Mouse (Mus musculus): ENCODE measurements around the gene Ccdc88c. TPM values are rescaled to one million over a fixed set of nuclear protein-coding genes. Genes with fewer than 3 reads are reported as not detected.

Ccdc88c gene
- total RNA-seq, 2 experiments from 2014 or later = 29.4 to 32.6 TPM

DNA sequence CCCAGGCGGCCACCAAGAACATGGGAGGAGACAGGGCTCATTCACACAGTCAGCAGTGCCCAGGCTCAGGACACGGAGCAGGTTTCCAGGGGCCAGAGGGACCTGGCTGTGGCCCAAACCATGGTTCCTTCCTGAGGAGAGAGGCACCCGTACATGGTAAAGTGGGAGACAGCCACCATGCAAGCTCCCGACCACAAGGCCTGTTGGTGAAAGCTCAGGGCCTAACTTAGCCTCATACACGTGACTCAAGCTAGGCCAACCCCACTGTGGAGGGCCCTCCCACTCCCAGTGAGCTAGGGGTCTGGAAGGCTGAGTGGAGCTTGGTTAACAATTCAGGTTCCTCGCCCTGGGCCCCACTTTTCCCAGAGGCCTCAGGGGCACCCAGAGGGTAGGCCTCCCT is 150.9 kb downstream of the Ccdc88c start:
- no peak for DNase-seq

DNA sequence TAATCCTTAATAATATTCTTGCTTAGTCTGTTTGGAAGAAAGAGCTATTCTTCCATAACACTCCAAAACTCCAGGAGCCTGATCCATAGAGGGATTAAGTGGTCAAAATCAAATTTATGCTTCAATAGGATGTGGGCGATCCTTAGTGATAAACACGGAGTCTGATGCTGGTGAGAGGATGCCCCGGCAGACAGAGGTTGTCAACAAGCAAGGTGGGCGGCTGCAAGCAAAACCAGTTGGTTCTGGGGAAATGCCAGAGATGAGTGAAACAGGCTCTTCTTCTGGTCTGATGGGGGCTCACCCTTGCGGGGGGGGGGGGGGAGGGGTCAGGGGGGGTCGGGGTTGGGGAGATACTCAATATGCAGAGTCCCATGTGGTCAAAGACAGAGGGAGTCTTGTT is 152.9 kb downstream of the Ccdc88c start:
- no peak for DNase-seq

DNA sequence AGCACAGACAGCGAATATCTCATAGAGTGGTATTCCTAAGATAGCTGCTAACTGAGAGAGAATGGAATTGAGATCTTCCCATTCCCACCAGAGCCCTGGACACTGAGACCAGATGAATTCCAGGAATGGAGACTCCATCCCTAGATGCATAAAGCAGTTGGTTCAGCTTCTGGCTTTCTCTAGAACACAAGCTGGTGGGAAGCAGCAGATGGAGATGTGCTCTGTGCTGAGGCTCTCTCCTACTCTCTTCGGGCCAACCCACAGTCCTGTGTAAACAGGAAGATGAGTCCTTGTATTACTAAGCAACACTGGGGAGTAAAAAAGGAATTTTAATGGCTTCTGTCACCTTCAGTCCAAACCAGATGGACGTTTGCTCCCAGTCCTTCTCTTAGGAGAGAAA is 153.3 kb downstream of the Ccdc88c start:
- no peak for DNase-seq

DNA sequence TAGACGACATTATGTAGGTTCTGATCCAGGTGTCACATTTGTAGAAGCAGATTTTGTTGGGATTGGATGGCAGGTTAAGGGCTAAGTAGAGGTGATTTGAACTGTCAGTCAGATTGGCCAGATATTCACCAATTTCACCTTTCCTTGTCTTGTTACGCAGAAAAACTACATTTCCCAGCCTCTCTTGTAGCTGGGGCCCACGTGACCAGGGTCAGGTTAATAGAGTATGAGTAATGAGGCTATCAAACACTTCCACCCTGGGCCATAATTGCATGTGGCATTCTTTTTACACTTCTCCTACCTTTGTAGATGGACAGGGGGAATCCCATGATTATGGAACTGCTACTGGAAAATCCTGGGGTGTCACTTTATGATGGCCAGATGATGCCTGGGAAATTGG is 155.2 kb downstream of the Ccdc88c start:
- DNase-seq = no peak

DNA sequence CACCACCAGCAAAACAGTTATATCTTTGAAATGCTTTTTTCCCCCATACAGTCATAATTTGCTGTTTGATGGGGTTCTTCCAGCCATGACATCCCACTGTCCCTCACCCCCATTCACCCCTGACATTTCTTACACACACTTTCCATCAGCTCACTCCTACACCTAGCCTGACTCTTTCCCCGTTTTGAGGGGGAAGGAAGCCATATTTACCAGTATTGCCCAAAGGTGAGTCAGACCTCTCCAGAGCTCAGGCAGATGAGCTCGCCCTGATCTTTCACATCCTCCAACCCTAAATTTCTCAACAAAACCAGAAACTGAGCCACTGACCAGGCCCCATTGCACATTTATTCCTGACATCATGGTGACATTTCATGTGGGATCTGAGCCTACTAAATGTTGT is 157.0 kb downstream of the Ccdc88c start:
- DNase-seq = no peak

DNA sequence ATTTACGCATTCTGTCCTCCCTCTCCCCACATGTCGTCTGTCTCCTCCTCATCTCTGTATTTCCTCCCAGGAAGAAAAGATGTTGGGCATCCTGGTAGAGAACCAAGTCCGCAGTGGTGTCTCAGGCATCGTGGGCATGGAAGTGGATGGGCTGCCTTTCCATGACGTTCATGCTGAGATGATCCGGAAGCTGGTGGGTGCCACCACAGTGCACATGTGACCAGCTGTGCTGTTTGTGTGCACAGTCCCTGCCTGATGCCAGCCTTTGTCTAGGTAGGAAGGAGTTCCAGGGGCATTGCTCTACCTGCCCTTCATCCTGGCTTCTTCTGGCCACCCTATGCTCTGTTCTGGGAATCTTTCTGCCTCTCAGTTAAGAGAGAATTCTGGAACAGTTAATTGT is 157.6 kb downstream of the Ccdc88c start:
- no peak for DNase-seq

DNA sequence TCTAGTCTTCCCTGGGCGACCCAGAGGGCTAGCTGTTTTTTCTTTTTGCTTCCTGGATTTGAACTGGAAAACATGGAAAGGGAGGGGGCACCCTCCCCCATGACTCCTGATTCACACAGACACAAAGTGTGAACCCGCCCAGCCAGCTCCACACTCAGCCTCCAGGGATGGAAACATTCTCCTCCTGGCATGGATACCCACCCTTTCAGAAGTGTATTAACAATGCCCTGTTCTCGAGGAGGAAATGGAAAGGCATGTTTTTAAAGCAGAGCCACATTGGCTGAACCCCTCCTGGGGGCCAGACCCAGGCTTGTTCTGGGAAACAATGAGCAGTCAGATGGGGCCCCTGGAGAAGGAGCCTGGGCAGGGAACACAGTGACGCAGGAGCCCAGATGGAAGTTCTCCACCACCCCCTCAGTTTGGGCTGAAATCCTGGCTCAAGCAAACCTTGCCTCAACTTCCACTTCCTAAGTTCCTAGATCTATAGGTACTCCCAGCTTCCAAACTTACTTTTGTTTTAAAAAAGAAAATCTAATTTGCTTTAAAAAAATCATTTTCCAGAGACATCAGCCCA is 160.7 kb downstream of the Ccdc88c start:
- DNase-seq = peak in 1 of 2 experiments; percentile 31

DNA sequence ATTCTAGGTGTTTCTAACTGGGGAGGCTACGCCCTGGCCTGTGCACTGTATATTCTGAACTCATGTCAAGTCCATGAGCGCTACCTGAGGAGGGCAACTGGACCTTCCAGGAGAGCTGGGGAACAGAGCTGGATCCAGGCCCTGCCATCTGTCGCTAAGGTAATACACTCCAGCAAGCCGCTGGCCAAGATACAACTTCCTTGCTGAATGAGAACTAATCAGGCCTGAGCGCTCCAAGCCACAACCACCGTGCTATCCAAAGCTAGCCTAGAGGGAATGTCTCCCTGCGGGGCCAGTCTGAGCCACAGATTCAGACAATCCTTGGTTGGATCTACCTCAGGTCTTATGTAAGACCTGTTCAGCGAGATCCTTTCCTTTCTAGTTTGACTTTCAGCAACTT is 161.8 kb downstream of the Ccdc88c start:
- DNase-seq = no peak

DNA sequence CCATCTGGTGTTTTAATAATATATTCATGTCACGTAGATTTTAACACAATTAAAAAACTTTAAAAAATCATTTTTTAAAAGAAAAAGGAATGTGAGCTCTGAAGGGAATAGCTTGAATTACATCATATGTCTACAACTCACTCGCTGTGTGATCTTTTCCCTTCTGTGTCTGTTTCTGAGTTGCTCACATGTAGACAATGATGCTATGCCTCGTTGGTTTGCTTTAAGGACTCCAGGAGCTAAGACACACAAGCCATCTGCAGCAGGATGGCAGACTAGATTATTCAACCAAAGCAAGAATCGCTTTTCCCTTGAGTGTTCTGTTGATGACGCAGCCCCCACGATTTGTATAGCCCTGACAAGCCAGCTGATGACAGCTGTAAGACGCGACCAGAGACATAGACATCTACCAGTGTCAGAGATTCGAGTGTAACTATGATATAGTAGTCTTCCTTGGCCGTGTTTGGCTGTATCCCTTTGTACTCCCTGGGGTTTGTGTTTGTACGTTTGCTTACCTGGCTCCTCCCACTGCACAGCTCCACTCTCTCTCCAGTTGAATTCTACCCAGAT is 163.3 kb downstream of the Ccdc88c start:
- DNase-seq = no peak

DNA sequence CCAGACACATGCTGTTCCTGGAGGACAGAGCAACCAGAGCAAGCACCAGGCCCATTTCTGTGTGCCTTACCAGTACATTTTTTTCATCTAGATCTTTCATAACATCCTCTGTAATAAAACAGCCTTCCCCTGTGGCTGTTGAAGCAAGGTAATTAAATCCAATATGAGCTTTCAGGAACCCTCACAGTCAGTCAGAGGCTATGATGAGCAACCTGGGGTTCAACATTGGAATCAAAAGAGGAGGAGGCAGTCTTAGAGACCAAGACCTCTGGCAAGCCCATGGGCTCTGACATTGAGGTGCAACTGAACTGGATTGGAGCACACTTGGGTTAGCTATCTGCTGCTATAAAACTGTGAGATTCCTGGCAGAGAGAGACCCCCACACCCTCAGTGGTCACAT is 163.8 kb downstream of the Ccdc88c start:
- no peak for DNase-seq

DNA sequence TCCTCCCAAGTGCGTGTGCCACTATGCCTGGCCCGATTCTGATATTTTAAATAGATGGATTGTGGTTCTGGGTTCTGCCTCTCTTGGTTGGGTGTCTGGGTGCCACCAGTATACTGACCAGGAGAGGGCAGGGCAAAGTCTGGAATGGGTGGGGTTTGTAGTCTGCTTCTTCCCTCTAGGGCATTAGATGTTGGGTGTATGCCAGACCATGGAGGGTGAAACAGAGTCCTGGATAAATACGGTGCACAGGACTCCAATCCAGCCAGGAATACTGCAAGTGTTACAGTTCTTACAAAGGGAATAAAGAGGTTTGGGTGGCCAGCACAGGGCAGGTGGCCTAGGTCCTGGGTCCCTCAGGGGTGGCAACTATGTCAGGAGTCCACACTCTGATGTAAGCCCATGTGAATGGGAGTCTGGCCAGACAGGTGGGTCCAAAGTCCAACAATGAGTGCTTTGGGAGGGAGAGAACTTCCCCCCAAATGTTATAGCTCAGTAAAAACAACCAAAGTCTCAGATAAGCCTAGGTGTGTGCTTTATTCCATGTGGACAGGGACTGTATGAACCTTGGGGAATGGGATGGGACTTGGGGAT is 165.9 kb downstream of the Ccdc88c start:
- no peak for DNase-seq

DNA sequence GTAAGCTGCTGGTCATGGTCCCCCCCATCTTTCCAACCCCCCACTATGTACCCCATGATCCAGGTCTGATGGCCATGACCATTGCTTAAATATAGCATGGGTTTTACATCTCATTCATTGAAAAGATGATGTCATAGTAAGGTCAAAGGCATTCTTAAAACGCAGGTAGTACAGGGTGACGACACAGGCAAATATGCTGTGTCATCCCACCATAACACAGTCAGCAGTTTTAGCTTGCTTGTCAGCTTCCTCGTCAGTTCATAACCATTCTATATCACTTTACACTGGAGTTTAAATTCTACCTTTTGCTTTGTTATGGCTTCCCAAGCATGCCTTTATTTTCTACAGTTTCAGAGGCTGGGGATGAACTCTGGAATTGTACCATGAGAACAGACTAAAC is 166.6 kb downstream of the Ccdc88c start:
- DNase-seq = no peak

Small RNA genes within 50 kb of the gene (microRNA-seq; reads per million reads assigned to microRNA genes)
- 0 reads per million in 2 experiments for gene Mir1190

Other genes with a start within 250 kb of the Ccdc88c start
- 10 to 100 TPM in 1 of 2 experiments, 1 to 10 TPM in 1; 5.8 to 10.3 TPM for gene Dglucy, start 250.0 kb downstream of the Ccdc88c start, total RNA-seq (2021)
- gene Gpr68, start 120.9 kb downstream of the Ccdc88c start, total RNA-seq (2021) = 10 to 100 TPM; 22.7 to 24.7 TPM
- 10 to 100 TPM; 41.1 to 45.3 TPM for gene Ppp4r3a, start 54.6 kb upstream of the Ccdc88c start, total RNA-seq (2021)

All from layer of hippocampus, postnatal 36 days (tissue).